Mouse (Mus musculus) gastrocnemius, adult 8-10 months (tissue): ENCODE measurements around the gene Hist1h4b. TPM values are rescaled to one million over a fixed set of nuclear protein-coding genes. Genes with fewer than 3 reads are reported as not detected.
"Not testable (repeated sequence)": the region's sequence is repeated elsewhere in the genome, so short reads cannot be mapped to it uniquely, and the experiment has no call there.

ENCODE experiments used
- DNase-seq, 2 experiments: peaks; one replicate each; pipeline ENCODE4 v3.0.0; 2022; ENCODE audit warnings: low spot score in 2 of 2
- total RNA-seq, 4 experiments: library from RNA; stranded (reverse); gene quantifications; 2 replicates each; pipeline ENCODE4 v1.2.4; 2022

The Hist1h4b gene
- total RNA-seq, 4 experiments from 2014 or later, result 0.82 to 2.9 (median 1.8) TPM; not detected in 1

DNA sequence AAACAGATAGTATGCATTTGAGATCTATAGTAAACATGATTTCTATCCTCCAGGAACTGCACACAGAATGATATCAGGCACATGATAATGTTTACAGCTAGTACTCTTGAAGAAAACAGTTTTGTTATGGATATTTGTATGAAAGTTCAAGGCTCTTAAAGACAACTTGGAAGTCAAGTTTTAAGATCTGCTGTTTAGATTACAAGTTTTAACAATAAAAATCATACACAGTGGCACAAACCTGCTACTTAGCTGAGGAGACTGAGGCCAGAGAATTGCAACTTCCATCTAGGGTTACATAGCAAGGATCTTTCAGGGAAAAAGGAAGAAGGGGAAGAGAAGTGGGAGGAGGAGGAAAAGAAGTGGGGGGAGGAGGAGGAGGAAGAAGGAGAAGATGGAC is 1.8 kb upstream of the Hist1h4b start:
- no peak for DNase-seq

DNA sequence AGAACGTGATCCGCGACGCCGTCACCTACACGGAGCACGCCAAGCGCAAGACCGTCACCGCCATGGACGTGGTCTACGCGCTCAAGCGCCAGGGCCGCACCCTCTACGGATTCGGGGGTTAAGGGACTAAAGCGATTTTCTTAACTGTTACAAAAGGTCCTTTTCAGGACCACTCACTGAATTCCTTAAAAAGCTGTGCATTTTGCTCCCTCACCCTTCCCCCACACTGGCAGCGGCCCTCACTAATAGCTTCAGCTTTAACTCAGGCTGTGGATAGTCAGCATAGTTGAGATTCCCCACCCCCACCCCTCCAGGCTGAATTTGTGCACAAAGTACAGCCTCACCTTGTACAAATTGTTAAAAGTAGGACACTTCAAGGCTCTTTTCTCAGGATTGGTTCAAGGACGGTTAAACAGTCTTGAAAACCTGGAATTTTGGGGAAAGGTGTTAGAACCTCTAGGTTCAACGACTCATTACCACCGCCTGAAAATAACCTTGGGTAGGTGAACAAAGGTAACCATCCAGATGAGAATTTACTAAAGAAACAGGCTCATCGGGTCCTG is 479 bp downstream of the Hist1h4b start:
- DNase-seq, result no peak

DNA sequence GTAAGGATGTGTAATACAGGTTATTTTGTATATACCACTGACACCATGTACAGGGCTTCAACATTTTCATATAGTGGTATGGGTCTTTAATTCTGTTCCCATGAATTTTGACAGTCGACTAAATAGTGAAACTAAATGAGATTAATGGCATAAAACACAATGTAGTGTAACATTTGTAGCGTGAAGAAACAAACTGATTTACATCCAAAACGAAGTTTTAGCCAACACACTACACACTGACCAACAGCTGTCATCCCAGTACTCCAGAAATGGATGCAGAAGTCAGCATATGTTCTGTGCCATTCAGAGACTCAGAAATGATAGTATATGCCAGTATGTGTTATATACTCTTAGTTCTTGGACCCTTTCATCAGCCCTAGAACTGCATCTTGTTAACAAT is 1.1 kb downstream of the Hist1h4b start:
- DNase-seq, result no peak

DNA sequence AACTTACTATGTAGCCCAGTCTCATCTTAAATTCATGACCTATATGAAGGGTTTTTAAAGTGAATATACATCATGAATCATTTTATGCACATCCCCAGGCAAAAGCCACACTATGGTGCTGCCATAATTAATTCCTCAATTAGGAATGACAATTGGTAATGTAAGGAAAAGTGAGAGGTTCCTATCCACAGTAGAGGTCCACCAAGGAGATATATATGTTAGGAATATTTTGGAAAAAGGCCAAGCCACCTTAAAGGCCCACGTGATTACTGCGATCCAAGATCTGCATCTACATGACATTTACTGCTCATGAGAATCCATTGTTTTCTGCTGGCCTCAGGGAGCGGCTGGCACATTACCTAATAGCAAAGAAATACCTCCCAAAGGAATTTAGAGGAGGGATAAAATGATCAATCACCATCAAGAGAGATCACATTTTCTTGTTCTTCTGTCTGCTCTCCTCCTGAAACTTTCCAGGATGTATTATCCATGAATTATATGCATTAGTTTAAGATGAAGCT is 2.5 kb downstream of the Hist1h4b start:
- DNase-seq, result no peak

GRCm38 (mm10) chr13:23759916-23760239 is 3.1 kb downstream of the Hist1h4b start:
- DNase-seq, result no peak

GRCm38 (mm10) chr13:23760240-23760971 is 3.6 kb downstream of the Hist1h4b start:
- DNase-seq, result no peak

DNA sequence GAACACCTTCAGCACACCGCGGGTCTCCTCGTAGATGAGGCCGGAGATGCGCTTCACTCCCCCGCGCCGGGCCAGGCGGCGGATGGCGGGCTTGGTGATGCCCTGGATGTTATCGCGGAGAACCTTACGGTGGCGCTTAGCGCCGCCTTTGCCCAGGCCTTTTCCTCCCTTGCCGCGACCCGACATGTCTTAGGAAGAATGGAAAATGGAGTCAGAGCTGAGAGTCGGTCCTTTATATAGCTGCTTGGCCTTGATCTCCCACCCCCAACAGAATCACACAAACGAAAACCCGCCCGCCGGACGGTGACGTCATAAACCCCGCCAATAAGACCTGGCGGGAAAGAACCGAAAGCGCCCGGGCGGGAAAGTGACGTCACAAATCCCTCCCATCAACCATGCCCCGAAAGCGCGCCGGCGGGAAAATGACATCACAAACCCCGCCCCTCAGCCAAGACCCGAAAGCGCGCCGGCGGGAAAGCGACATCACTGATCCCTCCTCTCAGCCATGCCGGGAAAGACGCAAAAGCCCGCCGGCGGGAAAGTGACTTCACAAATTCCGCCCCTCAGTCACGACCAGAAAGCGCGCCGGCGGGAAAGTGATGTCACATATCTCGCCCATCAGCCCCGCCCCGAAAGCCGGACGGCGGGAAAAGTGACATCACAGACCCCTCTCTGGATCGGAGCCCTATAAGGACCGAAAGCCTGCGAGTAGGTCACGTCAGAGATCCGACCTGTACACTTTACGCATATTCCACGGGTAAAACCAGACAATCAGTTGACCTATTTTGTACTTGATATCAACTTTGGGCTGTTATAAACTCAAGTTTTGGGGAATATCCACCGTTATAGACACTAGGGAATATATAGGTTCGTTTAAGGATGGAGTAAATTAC is 4.4 kb downstream of the Hist1h4b start, which contains the start of gene Hist1h4a:
Hist1h4a (minus strand) TSS at position 259 of the 893 bp plus-strand sequence.
- DNase-seq, result peak; percentile 82 to 87

DNA sequence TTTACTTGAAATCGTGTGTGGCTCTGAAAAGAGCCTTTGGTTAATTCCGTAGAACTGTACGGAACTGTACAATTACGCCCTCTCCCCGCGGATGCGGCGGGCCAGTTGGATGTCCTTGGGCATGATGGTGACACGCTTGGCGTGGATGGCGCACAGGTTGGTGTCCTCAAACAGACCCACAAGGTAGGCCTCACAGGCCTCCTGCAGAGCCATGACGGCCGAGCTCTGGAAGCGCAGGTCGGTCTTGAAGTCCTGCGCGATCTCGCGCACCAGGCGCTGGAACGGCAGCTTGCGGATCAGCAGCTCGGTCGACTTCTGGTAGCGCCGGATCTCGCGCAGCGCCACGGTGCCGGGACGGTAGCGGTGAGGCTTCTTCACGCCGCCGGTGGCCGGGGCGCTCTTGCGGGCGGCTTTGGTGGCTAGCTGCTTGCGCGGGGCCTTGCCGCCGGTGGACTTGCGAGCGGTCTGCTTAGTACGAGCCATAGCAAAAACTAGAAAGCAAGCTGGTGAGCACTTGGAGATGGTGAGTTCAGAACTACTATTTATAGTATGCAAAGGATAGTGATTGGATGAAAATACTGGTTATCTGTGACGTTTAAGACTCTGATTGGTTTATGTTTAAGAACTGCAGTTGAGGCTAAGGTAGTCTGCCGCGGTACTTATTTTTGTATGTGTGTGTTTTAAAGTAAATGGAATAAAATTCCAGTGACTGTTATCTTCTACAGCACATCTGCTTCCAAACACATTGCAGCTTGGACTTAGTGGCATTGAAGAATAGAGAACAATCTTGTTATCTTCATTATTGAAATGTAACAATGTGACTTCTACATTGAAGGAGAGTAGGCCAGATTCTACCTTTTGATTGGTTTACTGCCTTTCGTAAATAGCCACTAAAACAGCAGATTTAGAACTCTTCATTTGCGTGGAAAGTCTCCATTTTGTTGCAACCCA is 5.3 kb downstream of the Hist1h4b start, which contains the start of gene Hist1h3a:
Hist1h3a (minus strand) TSS at position 516 of the 951 bp plus-strand sequence.
- DNase-seq, result not testable (repeated sequence)

DNA sequence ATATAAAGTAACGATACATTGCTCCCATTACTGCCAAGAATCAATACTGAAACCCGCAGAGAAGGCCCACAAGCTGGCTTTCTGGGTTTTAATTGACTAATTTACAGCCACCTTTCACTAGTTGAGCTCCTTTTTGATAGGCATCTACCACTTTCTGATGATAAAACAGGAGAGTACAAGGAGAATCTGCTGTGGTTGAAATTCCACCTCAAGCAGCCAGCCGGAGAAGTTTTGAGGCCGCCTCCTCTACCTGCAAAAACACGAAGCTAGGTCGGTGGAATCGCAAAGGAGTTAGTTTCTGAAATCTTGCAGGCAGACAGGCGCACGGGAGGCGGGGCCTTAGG is 6.4 kb downstream of the Hist1h4b start:
- DNase-seq, result no peak

GRCm38 (mm10) chr13:23763586-23764323 is 6.9 kb downstream of the Hist1h4b start, which contains the start of gene Hist1h1a:
TSS of gene Hist1h1a (plus strand) at chr13:23763666.
- peak; percentile 40 to 51 for DNase-seq

GRCm38 (mm10) chr13:23764324-23765171 is 7.7 kb downstream of the Hist1h4b start:
- no peak for DNase-seq

- no peak for DNase-seq
These were observed 8.3 kb downstream of the Hist1h4b start for GRCm38 (mm10) chr13:23765172-23765513.

GRCm38 (mm10) chr13:23766772-23767171 is 10.0 kb downstream of the Hist1h4b start:
- no peak for DNase-seq

- no peak for DNase-seq
These were observed 12.1 kb downstream of the Hist1h4b start for GRCm38 (mm10) chr13:23768834-23769397.

GRCm38 (mm10) chr13:23769613-23770012 is 12.8 kb downstream of the Hist1h4b start, which contains the start of gene Trim38:
TSS of gene Trim38 (plus strand) at chr13:23769913.
- not testable (repeated sequence) for DNase-seq

DNA sequence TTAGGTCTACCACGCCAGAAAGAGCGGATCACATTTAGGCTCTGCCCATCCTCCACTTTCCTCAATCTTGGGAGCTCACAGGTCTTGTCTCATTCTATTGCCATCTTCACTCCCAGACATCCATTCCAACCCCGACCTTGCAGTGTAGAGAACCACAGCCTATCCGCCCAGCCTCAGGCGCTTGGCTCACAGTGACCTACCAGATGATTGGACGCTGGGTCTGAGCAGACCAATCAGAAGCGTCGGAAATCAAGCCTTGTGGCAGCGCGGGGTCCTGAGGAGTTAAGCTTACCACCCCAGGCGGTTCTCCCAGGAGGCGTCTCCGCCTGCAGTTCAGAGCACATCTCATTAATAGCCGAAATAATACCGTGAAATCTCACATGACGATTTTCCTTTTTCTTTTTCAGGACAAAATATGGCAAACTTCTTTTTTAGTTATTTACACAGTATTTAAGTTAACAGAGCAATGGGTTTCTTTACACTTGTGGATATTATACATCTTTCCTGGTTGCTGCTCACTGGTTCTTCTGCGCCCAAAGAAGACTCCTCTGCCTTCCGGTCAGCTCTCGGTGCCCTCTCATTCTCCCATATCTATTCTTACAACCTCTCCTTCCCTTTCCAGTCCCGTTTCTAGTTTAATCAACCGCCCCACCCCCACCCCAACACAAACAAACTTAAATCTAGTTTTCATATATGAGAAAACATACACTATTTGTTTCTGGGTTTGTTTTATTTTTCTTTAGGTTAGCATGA is 15.9 kb downstream of the Hist1h4b start:
- no peak for DNase-seq

GRCm38 (mm10) chr13:23778339-23778738 is 21.5 kb downstream of the Hist1h4b start:
- DNase-seq, result no peak

- no peak for DNase-seq
These were observed 22.2 kb downstream of the Hist1h4b start for GRCm38 (mm10) chr13:23779025-23779424.
